Mouse (Mus musculus): Measurements from ENCODE around the gene Mrm2. TPM values are rescaled to one million over a fixed set of nuclear protein-coding genes. Genes with fewer than 3 reads are reported as not detected.
A peak's percentile ranks its signal among the peaks of the same experiment; 100 is the strongest.

Mrm2 gene
- 16.0 and 16.2 TPM in 2 replicates for total RNA-seq (2014; rRNA removed)
- 14.8 and 15.9 TPM in 2 replicates for polyA plus RNA-seq (2015; fragmentation: Nextera tagmentation; extraction: Ambion mirVana)

DNA sequence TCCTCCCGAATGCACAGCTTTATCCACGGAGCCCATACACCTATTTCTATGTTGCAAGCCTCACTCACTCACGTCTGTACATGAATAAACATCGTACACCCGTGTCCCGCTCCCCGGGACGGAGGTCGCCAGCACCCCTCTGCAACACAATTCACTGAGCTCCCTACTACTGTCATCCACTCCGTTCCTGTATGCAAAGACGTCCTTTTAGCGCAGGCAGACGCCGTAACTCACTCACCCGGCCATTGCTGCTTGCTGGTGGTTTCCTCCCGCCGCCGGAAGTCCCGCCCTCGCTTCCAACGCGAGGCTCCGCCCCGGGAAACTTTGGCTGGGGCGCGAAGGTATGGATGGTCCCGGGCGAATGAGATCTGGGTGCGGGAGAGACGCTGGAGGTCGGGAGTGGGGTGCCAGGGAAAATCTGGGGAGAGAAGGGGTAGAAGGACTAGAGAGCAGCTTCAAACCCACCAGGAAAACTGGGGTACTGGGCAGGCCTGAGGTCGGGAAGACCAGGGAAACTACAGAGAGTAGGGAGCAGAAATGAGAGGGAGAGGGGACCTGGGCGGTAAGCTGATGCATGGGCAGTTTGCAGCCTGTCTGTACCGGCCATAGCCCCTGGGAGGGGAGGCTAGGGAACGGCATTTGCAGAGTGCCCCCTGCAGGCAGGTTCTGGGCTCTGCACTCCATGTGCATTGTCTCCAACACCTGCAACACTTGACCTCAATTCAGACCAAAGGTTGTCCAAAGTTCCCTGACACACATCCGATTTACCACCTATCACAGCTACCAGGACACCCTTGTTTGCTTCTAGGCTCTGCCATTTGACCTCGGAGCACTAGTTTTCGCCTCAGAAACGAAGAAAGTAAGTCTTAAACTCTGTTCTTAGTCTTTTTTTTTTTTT is at the start of gene Mrm2:
Gene Mrm2 (minus strand): TSS at position 284 of the 898 bp plus-strand sequence.
- H3K4me3 ChIP-seq (ENCODE audit: low read depth, low read length), result peak within 1 kb of the TSS; percentile 72
- peaks cover 9% of the 10 kb centered on the region for H3K4me1 ChIP-seq (ENCODE audit: insufficient read depth)
- DNase-seq (peak; percentile 85), ATAC-seq (peak; percentile 90)
- no peaks in the 10 kb centered on the region for H3K9me3 ChIP-seq (ENCODE audit: low read length)
- peaks cover 7% of the 10 kb centered on the region; the same call in 1 of the 2 replicates for H3K36me3 ChIP-seq (ENCODE audit: insufficient read depth)
- H3K4me2 ChIP-seq (ENCODE audit: low read depth), result peak within 1 kb of the TSS; percentile 88
- peak; percentile 85 for TF ChIP-seq CTCF (IDR thresholded peaks at IDR 0.05; ENCODE audit: low read depth)
- peak within 1 kb of the TSS; percentile 80 for H3K9ac ChIP-seq
- peak within 1 kb of the TSS; percentile 90 for H3K27ac ChIP-seq (ENCODE audit: low read depth, low read length)
- WGBS, result 1% methylated on average over 39 of the region's 39 CpGs
- no peaks in the 10 kb centered on the region for H3K27me3 ChIP-seq (ENCODE audit: insufficient read depth, low read length)

DNA sequence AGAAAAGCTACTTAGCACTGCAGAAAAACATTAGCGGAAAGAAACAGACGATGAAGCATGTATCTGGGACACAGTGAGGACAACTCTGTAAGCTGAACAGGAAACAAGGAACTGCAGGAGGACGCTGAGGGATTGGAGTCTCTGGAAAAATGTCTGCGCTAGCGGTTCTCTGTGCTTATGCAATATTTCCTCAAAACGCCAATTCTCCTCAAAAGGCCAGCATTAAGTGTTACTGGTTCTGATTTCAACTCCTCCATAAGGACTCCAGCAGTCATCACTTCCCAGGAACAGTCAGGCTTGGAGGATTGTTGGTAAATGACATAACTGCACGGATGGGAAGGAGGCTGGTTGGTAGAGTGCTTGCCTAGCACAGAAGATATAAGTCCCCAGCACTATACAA is 49.5 kb upstream of the Mrm2 start:
- DNase-seq, result no peak
- TF ChIP-seq CTCF (IDR thresholded peaks at IDR 0.05; ENCODE audit: low read depth), result no peak
- Histone ChIP-seq H3K4me3 (ENCODE audit: low read depth, low read length) (no peak overlapping the region), H3K9ac (no peak overlapping the region), H3K27ac (ENCODE audit: low read depth, low read length) (no peak overlapping the region), H3K4me1 (ENCODE audit: insufficient read depth) (no peaks in the 10 kb centered on the region), H3K9me3 (ENCODE audit: low read length) (no peaks in the 10 kb centered on the region), H3K36me3 (ENCODE audit: insufficient read depth) (no peaks in the 10 kb centered on the region), H3K27me3 (ENCODE audit: insufficient read depth, low read length) (no peaks in the 10 kb centered on the region), H3K4me2 (ENCODE audit: low read depth) (no peak overlapping the region)
- 88% methylated on average over 7 of the region's 7 CpGs for WGBS
- ATAC-seq, result no peak

- H3K9me3 ChIP-seq (ENCODE audit: low read length), result no peaks in the 10 kb centered on the region
- no peak overlapping the region for H3K4me3 ChIP-seq (ENCODE audit: low read depth, low read length)
- no peak for TF ChIP-seq CTCF (IDR thresholded peaks at IDR 0.05; ENCODE audit: low read depth)
- no peak for ATAC-seq
- H3K36me3 ChIP-seq (ENCODE audit: insufficient read depth), result no peaks in the 10 kb centered on the region
- H3K9ac ChIP-seq, result no peak overlapping the region
- 83% methylated on average over 6 of the region's 6 CpGs for WGBS
- no peaks in the 10 kb centered on the region for H3K27me3 ChIP-seq (ENCODE audit: insufficient read depth, low read length)
- DNase-seq, result no peak
- no peak overlapping the region for H3K27ac ChIP-seq (ENCODE audit: low read depth, low read length)
- no peaks in the 10 kb centered on the region for H3K4me1 ChIP-seq (ENCODE audit: insufficient read depth)
- H3K4me2 ChIP-seq (ENCODE audit: low read depth), result no peak overlapping the region
Measured at GRCm38 (mm10) chr5:140379299-140379698, 47.6 kb upstream of the Mrm2 start.

DNA sequence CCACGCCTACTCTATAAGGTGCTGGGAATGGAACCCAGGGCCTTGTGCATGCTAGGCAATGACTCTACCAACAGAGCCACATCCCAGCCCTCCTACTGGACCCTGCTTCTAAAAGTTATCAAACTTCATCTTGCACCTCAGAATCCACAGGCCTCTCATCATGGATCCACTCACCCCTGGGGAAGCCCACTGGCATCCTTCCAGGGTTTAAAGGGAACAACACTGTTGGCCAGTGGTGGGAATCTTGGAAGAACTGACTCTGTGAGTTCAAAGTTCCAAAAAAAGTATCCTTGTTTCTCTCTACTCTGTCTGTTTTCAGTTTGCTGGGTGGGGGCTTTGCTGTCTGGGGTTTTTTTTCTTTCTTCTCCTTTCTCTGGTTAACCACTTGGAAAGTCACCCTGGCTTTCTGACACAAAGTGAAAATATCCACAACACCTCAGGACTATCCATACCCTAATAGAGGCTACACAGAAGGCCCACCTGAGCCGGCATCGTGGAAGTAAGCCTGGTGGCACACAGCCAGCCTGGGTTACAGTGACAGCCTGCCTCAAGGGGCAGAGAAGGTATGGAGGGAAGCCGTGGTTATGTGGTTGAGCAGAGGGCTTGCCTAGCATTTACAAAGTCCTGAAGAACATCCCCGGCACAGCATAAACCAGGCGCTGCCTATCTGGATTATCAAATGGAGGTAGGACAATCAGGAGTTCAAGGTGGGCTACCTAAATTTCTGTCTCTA is 46.6 kb upstream of the Mrm2 start:
- Histone ChIP-seq H3K4me3 (ENCODE audit: low read depth, low read length) (no peak overlapping the region), H3K4me1 (ENCODE audit: insufficient read depth) (no peaks in the 10 kb centered on the region), H3K4me2 (ENCODE audit: low read depth) (no peak overlapping the region), H3K36me3 (ENCODE audit: insufficient read depth) (no peaks in the 10 kb centered on the region), H3K27ac (ENCODE audit: low read depth, low read length) (no peak overlapping the region), H3K9me3 (ENCODE audit: low read length) (no peaks in the 10 kb centered on the region), H3K9ac (no peak overlapping the region), H3K27me3 (ENCODE audit: insufficient read depth, low read length) (no peaks in the 10 kb centered on the region)
- DNase-seq (no peak), ATAC-seq (no peak)
- WGBS, result 84% methylated on average over 6 of the region's 6 CpGs
- no peak for TF ChIP-seq CTCF (IDR thresholded peaks at IDR 0.05; ENCODE audit: low read depth)

- Histone ChIP-seq H3K4me1 (ENCODE audit: insufficient read depth) (no peaks in the 10 kb centered on the region), H3K9me3 (ENCODE audit: low read length) (no peaks in the 10 kb centered on the region), H3K4me2 (ENCODE audit: low read depth) (no peak overlapping the region), H3K36me3 (ENCODE audit: insufficient read depth) (no peaks in the 10 kb centered on the region), H3K4me3 (ENCODE audit: low read depth, low read length) (no peak overlapping the region), H3K9ac (no peak overlapping the region), H3K27me3 (ENCODE audit: insufficient read depth, low read length) (no peaks in the 10 kb centered on the region), H3K27ac (ENCODE audit: low read depth, low read length) (no peak overlapping the region)
- WGBS, result 81% methylated on average over 4 of the region's 4 CpGs
- DNase-seq, result no peak
- ATAC-seq, result no peak
- no peak for TF ChIP-seq CTCF (IDR thresholded peaks at IDR 0.05; ENCODE audit: low read depth)
Measured at GRCm38 (mm10) chr5:140375249-140375829, 43.6 kb upstream of the Mrm2 start.

DNA sequence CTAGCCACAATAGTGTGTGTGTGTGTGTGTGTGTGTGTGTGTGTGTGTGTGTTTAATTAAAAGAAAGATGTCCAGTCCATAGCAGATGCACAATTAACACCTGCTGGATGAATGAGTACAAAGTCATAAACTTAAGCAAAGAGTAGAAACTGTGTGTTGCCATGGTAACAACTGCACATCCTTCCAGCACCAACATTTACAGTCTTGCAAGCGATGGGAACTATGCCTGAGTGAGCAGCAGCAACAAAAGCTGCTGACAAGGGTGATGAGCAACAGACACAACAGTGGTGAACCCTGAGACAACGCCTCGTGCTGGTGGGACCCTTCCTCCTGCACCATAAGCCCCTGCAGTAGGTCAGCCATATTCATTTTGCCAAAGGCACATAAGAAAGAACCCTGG is 42.5 kb upstream of the Mrm2 start:
- no peaks in the 10 kb centered on the region for H3K27me3 ChIP-seq (ENCODE audit: insufficient read depth, low read length)
- H3K4me1 ChIP-seq (ENCODE audit: insufficient read depth), result no peaks in the 10 kb centered on the region
- ATAC-seq (peak; percentile 46), DNase-seq (peak; percentile 63)
- H3K36me3 ChIP-seq (ENCODE audit: insufficient read depth), result no peaks in the 10 kb centered on the region
- H3K9ac ChIP-seq, result no peak overlapping the region
- WGBS, result 20% methylated on average over 3 of the region's 3 CpGs
- H3K4me3 ChIP-seq (ENCODE audit: low read depth, low read length), result no peak overlapping the region
- peak overlapping the region; percentile 40; the same call in 1 of the 2 replicates for H3K27ac ChIP-seq (ENCODE audit: low read depth, low read length)
- no peak for TF ChIP-seq CTCF (IDR thresholded peaks at IDR 0.05; ENCODE audit: low read depth)
- H3K9me3 ChIP-seq (ENCODE audit: low read length), result no peaks in the 10 kb centered on the region
- H3K4me2 ChIP-seq (ENCODE audit: low read depth), result no peak overlapping the region
